Mouse (Mus musculus) kidney, adult 2 months (tissue): Measurements from ENCODE around the gene Syn1.

Source experiments
- CTCF ChIP-seq: fragments of 200-500 bp; conservative IDR thresholded peaks from 2 replicates; pipeline ENCODE4 v1.5.1; 2011; ENCODE audit warnings: low read depth, mild to moderate bottlenecking, control low read depth, low read length, moderate library complexity, mixed read lengths; ENCODE audit not compliant: insufficient read depth, insufficient read length
- POLR2A ChIP-seq: fragments of 200-500 bp; IDR thresholded peaks from one replicate; pipeline ENCODE4 v1.6.1; 2011; ENCODE audit warnings: low read depth, low read length, control low read depth

GRCm38 (mm10) chrX:20924976-20925375 is 4.2 kb upstream of the Syn1 start:
- TF ChIP-seq POLR2A (no peak), CTCF (no peak)
